Mouse (Mus musculus): ENCODE results near the gene Abcb6.
A peak's percentile ranks its signal among the peaks of the same experiment; 100 is the strongest.

The Abcb6 gene

DNA sequence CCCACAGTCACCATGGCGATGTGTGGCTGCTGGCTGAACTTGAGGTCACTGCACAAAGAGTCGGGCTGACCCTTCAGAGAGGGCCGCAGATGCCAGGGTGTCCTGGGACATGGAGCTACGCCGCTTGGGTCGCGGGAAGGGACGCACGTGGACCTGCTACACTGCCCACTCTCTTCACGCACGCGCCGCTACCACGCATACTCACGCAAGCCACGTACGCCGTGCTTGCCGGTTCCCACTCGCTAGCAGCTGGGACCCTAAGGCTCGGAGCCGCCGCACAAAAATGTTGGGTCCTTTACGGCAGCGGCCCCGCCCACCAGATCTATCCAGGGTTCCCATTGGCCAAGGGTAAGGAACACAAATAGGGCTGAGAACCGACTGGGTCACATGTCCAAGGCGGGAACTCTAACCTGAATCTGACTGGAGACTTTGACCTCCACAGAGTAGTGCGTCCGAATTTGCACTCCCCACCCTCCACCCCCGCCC lies at the start of gene Abcb6:
Gene Abcb6, minus strand, starts transcription at position 288 of the 486 bp plus-strand sequence.
- DNase-seq (ENCODE audit: extremely low read depth, low read depth), result peak; percentile 88

DNA sequence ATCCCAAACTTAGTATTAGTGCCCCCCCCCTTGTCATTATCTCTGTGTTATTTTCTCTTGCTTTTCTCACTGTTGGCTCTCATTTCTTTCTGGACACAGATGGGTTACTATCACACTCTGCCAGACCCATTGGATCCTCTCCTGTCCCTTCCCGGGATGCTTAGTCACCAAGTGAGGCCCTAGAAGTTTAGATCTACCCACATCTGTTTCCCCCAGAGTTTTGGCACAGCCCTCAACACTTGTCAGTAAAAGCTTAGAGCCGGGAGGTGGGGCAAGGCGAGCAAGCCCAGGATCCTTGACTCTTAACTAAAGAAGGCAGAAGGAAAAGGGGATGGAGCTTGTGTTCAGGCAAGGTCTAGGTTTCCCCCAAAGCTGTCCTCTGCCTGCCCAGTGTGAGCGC lies 49.0 kb upstream of the Abcb6 start:
- DNase-seq (ENCODE audit: extremely low read depth, low read depth), result peak; percentile 94

DNA sequence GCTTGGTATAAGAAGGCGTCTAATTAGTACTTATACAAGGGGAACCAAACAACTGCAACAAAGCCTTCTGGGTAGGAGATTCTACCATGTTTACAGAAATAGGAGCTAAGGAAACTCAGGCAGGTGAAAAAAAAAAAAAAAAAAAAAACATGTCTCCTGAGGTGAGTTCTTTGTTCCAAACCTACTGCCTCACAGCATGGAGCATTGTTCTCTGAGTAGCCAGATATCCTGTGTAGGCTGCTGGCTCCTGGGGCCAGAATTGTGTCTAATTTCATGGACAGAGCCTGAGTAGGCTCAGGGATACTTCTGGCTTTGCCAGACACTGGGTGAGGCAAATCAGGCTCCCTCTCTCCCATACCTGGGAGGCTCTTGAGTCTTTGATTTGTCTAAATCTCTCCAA lies 47.5 kb upstream of the Abcb6 start:
- DNase-seq (ENCODE audit: extremely low read depth, low read depth), result no peak

DNA sequence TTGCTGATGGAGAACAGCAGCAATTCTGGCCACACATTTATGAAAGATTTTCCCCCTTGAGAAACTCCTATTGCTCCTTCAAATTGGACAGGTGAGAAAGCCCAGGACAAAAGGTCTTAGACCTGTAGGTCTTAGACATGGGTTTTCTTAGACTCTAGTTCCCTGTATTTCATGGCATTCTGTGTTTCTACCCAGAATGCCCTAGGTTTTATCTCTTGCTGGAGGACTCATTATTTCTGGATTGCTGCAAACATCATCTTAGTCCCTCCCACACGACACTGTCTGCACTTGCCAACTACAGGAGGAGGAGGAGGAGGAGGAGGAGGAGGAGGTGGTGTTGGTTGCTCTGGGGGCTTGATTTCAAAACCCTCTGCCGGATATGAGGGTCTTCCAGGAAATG lies 45.9 kb upstream of the Abcb6 start:
- DNase-seq (ENCODE audit: extremely low read depth, low read depth), result no peak

DNA sequence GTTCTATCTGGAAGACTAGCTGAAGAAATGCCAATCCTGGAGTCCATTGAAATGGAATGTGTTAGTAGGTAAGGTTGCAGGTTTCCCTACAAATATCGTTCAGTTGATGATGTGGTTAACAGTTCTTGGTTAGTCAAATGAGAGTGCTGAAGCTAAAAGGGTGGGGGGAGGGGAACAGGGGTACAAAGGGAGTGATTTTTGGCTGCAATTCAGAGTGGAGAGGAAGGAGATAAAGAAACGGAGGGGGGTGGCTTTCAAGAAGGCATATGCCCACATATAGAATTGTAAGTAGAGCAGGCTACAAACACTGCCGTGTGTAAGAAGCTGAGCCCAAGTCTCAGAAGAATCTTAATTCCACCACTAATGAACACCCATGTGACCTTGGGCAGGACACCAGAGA lies 45.3 kb upstream of the Abcb6 start:
- DNase-seq (ENCODE audit: extremely low read depth, low read depth), result no peak

DNA sequence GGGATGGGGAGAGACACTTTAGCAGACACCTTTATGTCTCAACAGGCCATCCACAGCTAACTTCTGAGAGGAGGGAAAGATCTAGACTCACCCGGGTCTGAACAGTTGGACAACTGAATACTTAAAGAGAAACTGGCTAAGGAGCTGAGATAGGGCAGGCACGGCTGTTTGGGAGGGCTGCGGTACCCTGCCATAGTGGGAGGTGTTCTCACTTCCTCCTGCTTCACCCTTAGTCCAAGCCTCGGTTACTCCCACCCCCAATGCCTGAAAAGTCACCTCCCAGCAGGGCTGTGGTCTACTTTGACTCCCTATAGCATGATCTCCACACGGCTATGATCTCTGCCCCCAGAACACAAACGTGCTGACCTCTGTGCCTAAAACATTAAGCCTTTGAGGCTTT lies 43.3 kb upstream of the Abcb6 start:
- no peak for DNase-seq (ENCODE audit: extremely low read depth, low read depth)

DNA sequence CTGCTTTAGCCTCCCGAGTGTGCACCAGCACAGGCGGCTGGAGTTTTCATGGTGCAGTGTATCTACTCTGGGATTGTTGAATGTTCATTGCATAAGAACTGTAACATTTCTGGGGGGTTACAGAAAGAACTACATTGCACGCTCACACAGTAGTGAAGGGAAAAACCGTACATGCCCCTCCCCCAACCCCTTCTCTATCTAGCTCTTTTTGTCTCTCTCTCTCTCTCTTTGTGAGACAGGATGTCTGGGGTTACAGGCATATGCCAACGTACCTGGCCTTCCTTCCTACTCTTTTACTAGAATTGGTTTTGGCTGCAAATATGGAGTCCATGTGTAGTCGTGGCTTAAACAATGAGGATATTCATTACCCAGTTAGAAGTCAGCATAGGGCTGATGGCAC lies 42.7 kb upstream of the Abcb6 start:
- DNase-seq (ENCODE audit: extremely low read depth, low read depth), result no peak

DNA sequence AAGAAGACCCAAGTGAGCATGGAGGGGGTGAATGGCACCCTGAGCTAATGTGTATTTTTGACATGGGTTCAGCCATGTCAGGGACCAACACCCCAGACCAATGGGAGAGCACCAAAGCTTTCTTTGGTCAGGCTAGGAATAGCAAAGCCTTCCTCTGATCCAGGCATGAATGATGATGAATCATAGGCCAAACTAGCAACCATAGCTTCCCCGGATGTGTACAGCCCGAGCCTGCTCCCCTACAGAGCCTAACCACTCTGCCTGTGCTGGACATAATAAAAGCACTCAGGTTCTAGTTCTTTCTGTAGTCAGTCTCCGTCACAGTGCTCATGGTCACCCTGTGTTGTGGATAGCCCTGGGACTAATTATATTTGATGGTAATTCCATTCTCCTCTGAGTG lies 41.3 kb upstream of the Abcb6 start:
- DNase-seq (ENCODE audit: extremely low read depth, low read depth), result no peak

DNA sequence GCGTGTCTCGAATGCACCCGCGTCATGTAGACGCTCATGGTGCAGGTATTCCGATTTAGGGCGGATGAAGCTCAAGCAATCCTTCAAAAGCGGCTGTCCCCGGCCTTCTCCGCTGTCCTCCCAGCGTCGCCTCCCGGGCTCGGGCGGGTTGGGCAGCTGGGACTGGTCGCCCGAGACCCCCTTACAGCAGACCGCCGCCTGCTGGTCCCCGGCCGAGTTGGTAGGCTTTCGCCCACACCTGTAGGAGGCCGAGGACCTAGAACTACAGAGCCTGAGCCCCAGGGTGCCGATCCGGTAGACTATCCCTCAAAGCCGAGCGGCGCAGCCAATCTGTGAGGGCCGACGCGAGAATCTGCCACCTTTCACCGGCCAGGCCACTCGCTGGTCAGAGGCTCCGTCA lies 39.3 kb upstream of the Abcb6 start, which contains the start of gene Tuba4a:
Gene Tuba4a, minus strand, starts transcription at position 335 of the 400 bp plus-strand sequence.
- no peak for DNase-seq (ENCODE audit: extremely low read depth, low read depth)

DNA sequence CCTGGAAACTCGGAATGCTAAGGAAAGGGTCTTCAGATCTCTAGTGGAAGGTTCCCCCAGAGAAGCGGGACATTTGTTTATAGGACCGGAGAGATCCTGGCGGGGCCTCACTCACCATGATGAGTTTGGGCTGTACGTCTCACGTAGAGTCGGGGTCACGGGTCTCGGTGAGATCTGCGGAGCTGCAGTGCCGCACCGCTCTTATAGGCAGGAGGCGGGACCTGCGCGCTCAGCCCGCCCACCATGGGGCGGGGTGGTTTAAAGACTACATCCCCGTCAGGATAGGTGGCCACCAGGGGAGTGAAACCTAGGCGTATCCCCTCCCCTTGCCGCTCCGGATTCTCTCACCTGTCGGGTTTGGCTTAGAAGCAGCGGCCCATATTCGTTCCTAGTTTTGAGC lies 38.9 kb upstream of the Abcb6 start:
- no peak for DNase-seq (ENCODE audit: extremely low read depth, low read depth)

DNA sequence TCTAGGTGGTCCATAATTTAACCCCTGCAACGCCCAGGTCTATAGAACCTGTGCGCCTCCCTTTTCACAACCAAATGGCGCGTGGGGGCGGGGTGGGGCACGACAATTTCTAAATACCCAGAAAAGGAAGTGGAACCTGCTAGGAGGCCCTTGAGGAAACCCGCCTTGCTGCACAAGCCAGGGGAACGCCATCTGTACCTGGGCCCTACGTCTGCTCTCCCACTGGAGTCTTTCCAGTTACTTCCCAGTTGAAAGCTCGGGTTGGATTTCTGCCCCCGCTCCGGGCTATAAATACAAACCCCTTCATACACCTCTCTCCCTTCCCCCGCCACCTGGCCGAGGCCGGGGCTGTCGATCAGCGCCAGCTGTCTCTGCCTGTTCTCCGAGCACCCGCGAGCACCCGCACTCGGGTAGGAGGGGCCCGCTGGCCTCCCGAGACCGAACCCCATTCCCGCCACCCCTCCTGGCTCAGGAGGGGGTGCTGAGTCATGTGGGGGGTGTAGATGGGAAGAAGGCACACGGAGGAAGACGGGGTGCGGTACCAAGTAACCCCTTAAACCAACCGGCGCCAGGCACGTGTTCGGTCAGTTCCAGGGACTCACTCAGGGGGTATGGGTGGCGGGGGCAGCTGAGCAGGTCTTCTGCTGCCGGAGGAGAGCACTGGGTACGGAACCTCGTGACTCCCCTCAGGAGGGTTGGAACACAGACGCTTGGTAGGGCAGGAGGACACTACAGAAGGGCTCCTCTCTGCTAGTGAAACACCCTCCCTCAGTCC lies 38.2 kb upstream of the Abcb6 start:
- no peak for DNase-seq (ENCODE audit: extremely low read depth, low read depth)

DNA sequence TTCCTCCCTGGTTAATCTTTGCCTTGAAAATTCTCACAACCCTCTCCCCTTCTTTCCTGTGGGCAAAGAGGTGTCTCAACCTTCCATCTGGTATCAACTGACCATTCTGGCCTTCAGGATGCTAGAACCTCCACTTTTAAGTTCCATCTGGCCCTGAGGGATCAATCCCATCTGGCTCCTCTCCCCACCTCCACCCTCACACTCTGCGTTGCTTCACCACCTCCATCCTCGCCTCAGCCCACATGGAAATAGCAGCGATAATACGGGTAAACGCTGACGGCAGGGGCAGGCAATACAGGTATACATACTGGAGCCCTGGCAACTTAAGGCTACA lies 37.7 kb upstream of the Abcb6 start:
- no peak for DNase-seq (ENCODE audit: extremely low read depth, low read depth)

DNA sequence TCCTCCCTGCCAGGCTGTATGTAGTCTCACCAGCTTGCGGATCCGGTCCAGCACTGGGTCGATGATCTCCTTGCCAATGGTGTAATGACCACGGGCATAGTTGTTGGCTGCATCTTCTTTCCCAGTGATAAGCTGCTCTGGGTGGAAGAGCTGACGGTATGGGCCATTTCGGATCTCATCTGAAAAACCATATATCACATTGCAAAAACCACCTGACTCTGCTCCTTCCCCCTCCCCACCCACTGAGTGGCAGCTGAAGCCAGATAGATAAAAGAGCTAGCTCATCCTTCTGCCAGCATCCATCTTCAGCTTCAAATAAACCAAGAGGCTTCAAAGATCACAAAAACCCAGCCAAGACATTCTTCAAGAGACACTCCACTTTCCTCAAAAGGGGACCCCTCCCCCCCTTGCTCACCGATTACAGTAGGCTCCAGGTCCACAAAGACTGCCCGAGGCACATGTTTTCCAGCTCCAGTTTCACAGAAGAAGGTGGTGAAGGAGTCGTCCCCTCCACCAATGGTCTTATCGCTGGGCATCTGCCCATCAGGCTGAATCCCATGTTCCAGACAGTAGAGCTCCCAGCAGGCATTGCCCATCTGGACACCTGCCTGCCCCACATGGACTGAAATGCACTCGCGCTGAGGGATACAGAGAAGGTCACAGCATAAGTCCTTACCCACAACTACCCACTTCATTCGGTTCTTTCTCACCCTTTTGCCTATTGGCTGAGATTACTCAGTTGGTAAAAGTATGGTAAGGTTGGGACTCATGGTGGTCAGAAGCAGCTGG lies 36.8 kb upstream of the Abcb6 start:
- no peak for DNase-seq (ENCODE audit: extremely low read depth, low read depth)

DNA sequence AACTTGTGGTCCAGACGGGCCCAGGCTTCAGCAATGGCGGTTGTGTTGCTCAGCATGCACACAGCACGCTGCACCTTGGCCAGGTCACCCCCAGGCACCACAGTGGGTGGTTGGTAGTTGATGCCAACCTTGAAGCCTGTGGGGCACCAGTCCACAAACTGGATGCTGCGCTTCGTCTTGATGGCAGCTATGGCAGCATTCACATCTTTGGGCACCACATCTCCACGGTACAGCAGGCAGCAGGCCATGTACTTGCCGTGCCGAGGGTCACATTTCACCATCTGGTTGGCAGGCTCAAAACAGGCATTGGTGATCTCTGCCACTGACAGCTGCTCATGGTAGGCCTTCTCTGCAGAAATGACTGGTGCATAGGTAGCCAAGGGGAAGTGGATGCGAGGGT lies 35.6 kb upstream of the Abcb6 start:
- DNase-seq (ENCODE audit: extremely low read depth, low read depth), result no peak

DNA sequence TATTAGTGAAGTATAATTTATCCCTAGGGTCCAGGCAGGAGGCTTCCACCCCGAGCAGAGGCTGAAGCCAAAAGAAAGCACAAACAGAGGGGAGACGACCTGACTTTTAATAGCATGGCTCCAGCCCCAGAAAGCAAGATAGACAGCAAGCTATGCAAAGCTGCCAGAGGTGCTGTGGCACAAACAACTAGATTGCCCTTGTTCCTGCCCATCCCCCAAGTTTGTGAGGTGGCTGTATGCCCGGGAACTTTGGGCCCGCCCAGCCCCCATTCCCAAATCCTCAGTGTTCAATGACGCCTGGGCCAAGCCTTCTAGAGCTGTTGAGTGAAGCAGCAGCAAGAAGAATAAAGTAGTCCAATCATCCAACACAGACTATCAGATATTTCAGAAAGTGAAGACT lies 34.7 kb upstream of the Abcb6 start:
- DNase-seq (ENCODE audit: extremely low read depth, low read depth), result no peak

DNA sequence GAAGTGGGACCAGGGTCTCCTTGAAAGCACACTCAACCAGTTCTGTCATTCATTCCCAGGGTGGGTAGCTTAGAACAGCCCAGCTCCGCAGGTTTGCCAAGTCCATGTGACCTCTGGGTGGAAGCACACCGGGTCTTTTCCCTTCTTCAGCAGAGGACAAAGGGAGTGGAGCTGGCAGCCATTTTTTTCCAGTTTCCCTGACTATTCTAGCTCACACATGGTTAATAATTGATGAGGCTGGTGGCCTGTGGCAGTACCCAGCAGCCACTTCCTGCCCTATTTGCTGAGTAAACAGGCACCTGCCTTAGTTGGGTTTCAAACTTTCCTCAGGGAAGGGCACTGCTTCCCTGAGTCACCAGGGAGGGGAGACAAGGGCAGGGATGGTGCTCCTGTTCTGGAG lies 34.2 kb upstream of the Abcb6 start:
- DNase-seq (ENCODE audit: extremely low read depth, low read depth), result no peak

DNA sequence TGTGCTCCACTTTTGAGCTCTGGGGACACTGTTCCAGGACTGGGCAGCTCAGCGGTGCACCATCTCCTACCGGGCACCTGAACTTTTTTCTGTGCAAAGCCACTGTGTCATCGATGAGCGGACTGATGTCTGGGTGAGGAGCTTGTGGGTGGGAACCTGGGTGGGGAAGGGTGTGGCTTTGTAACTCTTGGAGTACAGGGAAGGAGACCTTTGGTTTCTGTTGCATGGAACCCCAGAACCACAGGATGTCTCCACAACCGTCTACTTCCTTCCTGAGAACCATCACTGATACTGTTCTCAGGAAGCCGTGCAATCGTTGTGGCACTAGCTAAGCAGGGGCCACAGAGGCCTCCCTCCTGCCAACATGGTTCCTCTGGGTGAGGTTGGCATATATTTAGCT lies 32.9 kb upstream of the Abcb6 start:
- no peak for DNase-seq (ENCODE audit: extremely low read depth, low read depth)

DNA sequence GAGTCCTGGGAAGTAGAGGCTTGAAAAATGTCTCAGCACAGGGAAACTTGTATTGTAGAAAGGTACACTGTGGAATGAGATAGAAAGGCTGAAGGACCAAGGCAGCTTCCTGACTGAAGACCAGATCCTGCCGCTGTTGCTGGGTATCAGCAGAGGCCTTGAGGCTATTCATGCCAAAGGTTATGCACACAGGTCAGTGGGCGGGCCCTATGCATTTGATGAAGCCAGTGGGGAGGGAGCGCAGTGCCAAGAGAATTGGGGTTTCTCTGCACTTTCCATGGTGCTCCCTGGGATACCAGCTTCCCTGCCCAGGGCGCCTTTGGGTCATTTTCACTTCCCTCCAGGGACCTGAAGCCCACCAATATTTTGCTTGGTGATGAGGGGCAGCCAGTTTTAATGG lies 32.4 kb upstream of the Abcb6 start:
- DNase-seq (ENCODE audit: extremely low read depth, low read depth), result no peak

DNA sequence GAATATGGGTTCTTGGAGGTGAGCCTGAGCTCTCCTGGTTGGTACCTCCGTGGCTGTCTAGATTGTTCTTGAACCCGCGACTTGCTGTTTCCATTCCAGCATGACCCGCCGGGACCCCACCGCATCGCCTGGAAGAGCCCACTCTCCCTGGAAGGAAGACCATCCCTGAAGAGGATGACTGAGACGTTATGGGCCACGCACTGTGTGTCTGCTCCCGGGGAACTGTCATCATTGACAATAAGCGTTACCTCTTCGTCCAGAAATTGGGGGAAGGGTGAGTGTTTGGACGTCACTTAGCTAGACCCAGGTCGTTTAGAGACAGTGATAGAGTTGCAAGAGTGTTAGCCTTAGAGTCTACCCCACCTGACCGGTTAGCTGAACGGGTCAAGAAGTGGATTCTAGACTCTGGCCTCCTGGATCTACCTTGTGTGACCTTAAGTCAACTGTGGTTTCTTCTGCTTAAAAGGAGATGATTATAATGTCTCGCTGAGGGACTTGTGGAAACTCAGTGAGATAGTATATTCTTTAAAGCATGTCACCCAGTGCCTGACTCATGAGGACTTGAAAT lies 31.0 kb upstream of the Abcb6 start:
- DNase-seq (ENCODE audit: extremely low read depth, low read depth), result no peak

DNA sequence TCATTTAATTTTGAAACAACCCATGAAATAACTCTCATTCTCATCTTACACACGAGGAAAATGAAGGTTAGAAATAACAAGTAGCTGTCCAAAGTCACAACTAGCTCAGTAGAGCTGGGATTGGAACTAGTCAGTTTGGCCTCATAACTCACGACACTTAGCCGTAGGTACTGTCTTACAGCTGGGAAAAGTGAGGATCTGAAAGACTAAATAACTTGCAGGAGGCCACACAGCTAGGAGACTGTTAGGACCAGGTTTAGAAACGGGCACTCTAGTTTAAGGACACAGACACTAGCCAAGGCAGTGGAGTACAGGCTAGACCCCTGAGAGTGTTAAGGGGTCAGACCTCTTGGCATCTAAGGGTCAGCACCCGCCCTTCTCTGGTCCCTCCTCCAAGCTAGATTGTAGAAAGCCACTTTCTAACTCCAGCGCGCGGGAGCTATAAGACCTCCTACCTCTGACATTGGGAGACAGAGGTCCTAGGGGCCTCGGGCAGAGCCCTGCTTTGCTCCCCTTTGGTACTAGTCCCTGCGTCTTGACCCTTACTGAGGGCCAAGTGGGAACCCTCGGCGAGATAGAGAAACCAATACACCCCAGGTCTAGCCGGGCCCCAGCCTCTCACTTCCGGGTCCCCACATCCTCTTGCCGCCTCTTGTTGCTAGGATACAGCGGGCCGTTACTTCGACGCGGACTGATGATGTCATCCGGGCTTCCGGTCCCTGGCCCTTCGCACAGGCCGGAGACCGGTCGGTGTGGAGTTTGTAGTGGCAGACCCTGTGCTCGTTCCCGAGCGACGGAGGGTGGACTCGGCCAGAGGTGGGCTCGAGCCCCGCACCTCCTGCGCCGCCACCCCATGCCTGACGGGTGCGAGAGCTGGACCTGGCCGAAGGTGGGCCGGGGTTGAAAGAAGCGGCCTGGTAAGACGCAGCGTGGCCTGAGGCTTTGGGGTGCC lies 30.2 kb upstream of the Abcb6 start, which contains the start of the genes Glb1l and Stk16:
Gene Glb1l, minus strand, starts transcription at position 678 of the 952 bp plus-strand sequence.
Gene Stk16, plus strand, starts transcription at position 703 of the 952 bp plus-strand sequence.
- peak; percentile 90 for DNase-seq (ENCODE audit: extremely low read depth, low read depth)
